Mouse (Mus musculus) limb, embryonic 14.5 days (tissue): Measurements from ENCODE around the gene Csk. TPM values are rescaled to one million over a fixed set of nuclear protein-coding genes. Genes with fewer than 3 reads are reported as not detected.

Experiments
- ATAC-seq: fragments of 200-750 bp; cut with Nextera tagmentation; 2 replicates; pipeline ENCODE4 v1.8.0; 2017; ENCODE audit warnings: low read depth, moderate number of reproducible peaks, moderate TSS enrichment; ENCODE audit not compliant: low FRiP score
- DNase-seq: peaks from one replicate; pipeline ENCODE4 v3.0.0-alpha.2; 2015; ENCODE audit warnings: low spot score
- H3K27ac ChIP-seq: fragments of 300-500 bp; sonication (generic); replicated peaks from 2 replicates; pipeline ENCODE4 v1.5.1; 2014; ENCODE audit warnings: low read depth, mild to moderate bottlenecking, low read length, moderate library complexity, mixed read lengths
- H3K27me3 ChIP-seq: fragments of 300-500 bp; sonication (generic); 2 replicates; pipeline ENCODE4 v1.6.1; 2014; ENCODE audit warnings: low read length, mixed read lengths; ENCODE audit not compliant: control insufficient read depth, insufficient read depth
- H3K36me3 ChIP-seq: fragments of 300-500 bp; sonication (generic); 2 replicates; pipeline ENCODE4 v1.6.1; 2014; ENCODE audit warnings: mild to moderate bottlenecking, low read length, moderate library complexity, mixed read lengths; ENCODE audit not compliant: control insufficient read depth, insufficient read depth
- H3K4me1 ChIP-seq: fragments of 300-500 bp; sonication (generic); 2 replicates; pipeline ENCODE4 v1.6.1; 2014; ENCODE audit warnings: antibody characterized with exemption, low read length, mixed read lengths; ENCODE audit not compliant: control insufficient read depth, insufficient read depth
- H3K4me2 ChIP-seq: fragments of 300-500 bp; sonication (generic); replicated peaks from 2 replicates; pipeline ENCODE4 v1.6.1; 2014; ENCODE audit warnings: low read depth, mild to moderate bottlenecking, low read length, moderate library complexity; ENCODE audit not compliant: severe bottlenecking
- H3K4me3 ChIP-seq: fragments of 300-500 bp; sonication (generic); replicated peaks from 2 replicates; pipeline ENCODE4 v1.5.1; 2014; ENCODE audit warnings: low read length
- H3K9ac ChIP-seq: fragments of 300-500 bp; sonication (generic); 2 replicates; pipeline ENCODE4 v1.6.1; 2014; ENCODE audit warnings: mild to moderate bottlenecking, low read depth, low read length, moderate library complexity; ENCODE audit not compliant: severe bottlenecking
- H3K9me3 ChIP-seq: fragments of 300-500 bp; sonication (generic); 2 replicates; pipeline ENCODE4 v1.6.1; 2016; ENCODE audit warnings: low read length; ENCODE audit not compliant: control insufficient read depth
- POLR2A ChIP-seq: fragments of 200-500 bp; IDR thresholded peaks from 2 replicates; pipeline ENCODE4 v1.8.0; 2012; ENCODE audit warnings: inconsistent platforms, mild to moderate bottlenecking, moderate library complexity, borderline replicate concordance; ENCODE audit not compliant: insufficient read depth, insufficient read length; ENCODE audit errors: extremely low read depth
- WGBS: fragments of 180-500 bp; shearing (Covaris S2); extraction: QIAGEN DNeasy Blood & Tissue Kit; methylation state at CpG from one replicate; pipeline ENCODE4 v1.1.7; 2014; 5-methylcytosine and 5-hydroxymethylcytosine counted together
- polyA plus RNA-seq, 2 experiments: library from polyadenylated mRNA; depleted of rRNA in 1 of 2; stranded (reverse) in 1 of 2; unstranded in 1 of 2; fragments of >200 nt; fragmentation: Nextera tagmentation in 1 of 2; extraction: Ambion mirVana in 1 of 2; gene quantifications; 2 replicates each; pipeline versions ENCODE4 v1.2.1 to v1.2.3; 2012 to 2014

The Csk gene
- polyA plus RNA-seq, 2 experiments = 28.1 to 91.4 TPM

GRCm38 (mm10) chr9:57688606-57689005 is 35.2 kb upstream of the Csk start:
- H3K9ac ChIP-seq = no peak overlapping the region
- ATAC-seq (no peak), DNase-seq (no peak)
- 76% methylated on average over 2 of the region's 2 CpGs for WGBS
- H3K4me1 ChIP-seq = no peaks in the 10 kb centered on the region
- TF ChIP-seq POLR2A = no peak
- no peak overlapping the region for H3K4me3 ChIP-seq
- H3K27ac ChIP-seq = no peak overlapping the region
- no peaks in the 10 kb centered on the region for H3K36me3 ChIP-seq
- no peak overlapping the region for H3K4me2 ChIP-seq
- no peaks in the 10 kb centered on the region for H3K9me3 ChIP-seq
- H3K27me3 ChIP-seq = no peaks in the 10 kb centered on the region

GRCm38 (mm10) chr9:57688158-57688557 is 34.7 kb upstream of the Csk start:
- ATAC-seq (no peak), DNase-seq (no peak)
- no peak overlapping the region for H3K27ac ChIP-seq
- H3K9me3 ChIP-seq = no peaks in the 10 kb centered on the region
- H3K4me2 ChIP-seq = no peak overlapping the region
- WGBS = 54% methylated on average over 2 of the region's 2 CpGs
- H3K9ac ChIP-seq = no peak overlapping the region
- TF ChIP-seq POLR2A = no peak
- no peaks in the 10 kb centered on the region for H3K36me3 ChIP-seq
- H3K4me1 ChIP-seq = no peaks in the 10 kb centered on the region
- H3K27me3 ChIP-seq = no peaks in the 10 kb centered on the region
- no peak overlapping the region for H3K4me3 ChIP-seq

- TF ChIP-seq POLR2A = no peak
- H3K4me2 ChIP-seq = no peak within 1 kb of the TSS
- no peak within 1 kb of the TSS for H3K27ac ChIP-seq
- no peaks in the 10 kb centered on the region for H3K9me3 ChIP-seq
- H3K36me3 ChIP-seq = no peaks in the 10 kb centered on the region
- no peaks in the 10 kb centered on the region for H3K27me3 ChIP-seq
- no peak for DNase-seq
- no peak for ATAC-seq
- H3K9ac ChIP-seq = no peak within 1 kb of the TSS
- 88% methylated on average over 2 of the region's 2 CpGs for WGBS
- H3K4me1 ChIP-seq = no peaks in the 10 kb centered on the region
- H3K4me3 ChIP-seq = no peak within 1 kb of the TSS
These were observed 34.3 kb upstream of the Csk start, which contains the start of gene Cyp1a1 for GRCm38 (mm10) chr9:57687751-57688150. TSS of gene Cyp1a1 (plus strand) at chr9:57687928.

GRCm38 (mm10) chr9:57686011-57686410 is 32.6 kb upstream of the Csk start:
- H3K4me1 ChIP-seq = no peaks in the 10 kb centered on the region
- no peak overlapping the region for H3K27ac ChIP-seq
- H3K9me3 ChIP-seq = no peaks in the 10 kb centered on the region
- no peaks in the 10 kb centered on the region for H3K27me3 ChIP-seq
- H3K4me2 ChIP-seq = no peak overlapping the region
- DNase-seq (no peak), ATAC-seq (no peak)
- H3K36me3 ChIP-seq = no peaks in the 10 kb centered on the region
- no peak for TF ChIP-seq POLR2A
- 89% methylated on average over 5 of the region's 5 CpGs for WGBS
- no peak overlapping the region for H3K9ac ChIP-seq
- H3K4me3 ChIP-seq = no peak overlapping the region

- DNase-seq (no peak), ATAC-seq (no peak)
- WGBS = 62% methylated on average over 5 of the region's 5 CpGs
- Histone ChIP-seq H3K36me3 (no peaks in the 10 kb centered on the region), H3K4me3 (no peak within 1 kb of the TSS), H3K9me3 (no peaks in the 10 kb centered on the region), H3K4me2 (no peak within 1 kb of the TSS), H3K27ac (no peak within 1 kb of the TSS), H3K27me3 (no peaks in the 10 kb centered on the region), H3K9ac (no peak within 1 kb of the TSS), H3K4me1 (no peaks in the 10 kb centered on the region)
- TF ChIP-seq POLR2A = no peak
These were observed 30.1 kb upstream of the Csk start, which contains the start of gene Cyp1a2 for GRCm38 (mm10) chr9:57683520-57683919. TSS of gene Cyp1a2 (minus strand) at chr9:57683703.

GRCm38 (mm10) chr9:57681411-57681810 is 28.0 kb upstream of the Csk start:
- 83% methylated on average over 10 of the region's 10 CpGs for WGBS
- DNase-seq = no peak
- no peak for ATAC-seq

More at GRCm38 (mm10) chr9:57681411-57681810, 28.0 kb upstream of the Csk start:
- no peaks in the 10 kb centered on the region for H3K4me1 ChIP-seq
- H3K9ac ChIP-seq = no peak overlapping the region
- no peak overlapping the region for H3K4me2 ChIP-seq
- H3K9me3 ChIP-seq = no peaks in the 10 kb centered on the region
- H3K4me3 ChIP-seq = no peak overlapping the region
- no peaks in the 10 kb centered on the region for H3K27me3 ChIP-seq
- H3K36me3 ChIP-seq = no peaks in the 10 kb centered on the region
- no peak overlapping the region for H3K27ac ChIP-seq
- TF ChIP-seq POLR2A = no peak
